Mouse (Mus musculus) heart, postnatal 0 days (tissue): Measurements from ENCODE around the gene Trpc7.

Experiments used
- CTCF ChIP-seq: IDR thresholded peaks from 2 replicates; pipeline ENCODE4 v1.5.1; 2016; ENCODE audit warnings: antibody characterized with exemption, control low read depth, low read depth
- EP300 ChIP-seq: IDR thresholded peaks from 2 replicates; pipeline ENCODE4 v1.6.1; 2016; ENCODE audit warnings: antibody characterized with exemption, low read depth

GRCm38 (mm10) chr13:56780746-56781469 lies 114.9 kb downstream of the Trpc7 start:
- TF ChIP-seq CTCF, result no peak
- no peak for TF ChIP-seq EP300
